Mouse (Mus musculus) hindbrain, postnatal 0 days (tissue): Measurements from ENCODE around the gene Tab1. TPM values are rescaled to one million over a fixed set of nuclear protein-coding genes. Genes with fewer than 3 reads are reported as not detected.

Source experiments
- ATAC-seq: fragments of 200-750 bp; cut with Nextera tagmentation; 2 replicates; pipeline ENCODE4 v1.8.0; 2017; ENCODE audit warnings: mild to moderate bottlenecking, moderate TSS enrichment, moderate library complexity
- DNase-seq: peaks from one replicate; pipeline ENCODE4 v3.0.0-alpha.2; 2015; ENCODE audit warnings: low spot score
- H3K27ac ChIP-seq: fragments of 300-500 bp; sonication (generic); 2 replicates; pipeline ENCODE4 v1.5.1; 2014; ENCODE audit warnings: mild to moderate bottlenecking
- H3K27me3 ChIP-seq: fragments of 300-500 bp; sonication (generic); 2 replicates; pipeline ENCODE4 v1.6.1; 2014; ENCODE audit warnings: low read length, mixed read lengths; ENCODE audit not compliant: insufficient read depth
- H3K36me3 ChIP-seq: fragments of 300-500 bp; sonication (generic); 2 replicates; pipeline ENCODE4 v1.6.1; 2014; ENCODE audit warnings: low read length, mixed read lengths; ENCODE audit not compliant: insufficient read depth
- H3K4me1 ChIP-seq: fragments of 300-500 bp; sonication (generic); 2 replicates; pipeline ENCODE4 v1.6.1; 2014; ENCODE audit warnings: antibody characterized with exemption, low read length, mixed read lengths; ENCODE audit not compliant: insufficient read depth
- H3K4me2 ChIP-seq: fragments of 300-500 bp; sonication (generic); 2 replicates; pipeline ENCODE4 v1.6.1; 2014; ENCODE audit warnings: low read depth, mild to moderate bottlenecking, low read length, moderate library complexity, mixed read lengths
- H3K4me3 ChIP-seq: fragments of 300-500 bp; sonication (generic); 2 replicates; pipeline ENCODE4 v1.5.1; 2014; ENCODE audit warnings: low read length
- H3K9ac ChIP-seq: fragments of 300-500 bp; sonication (generic); replicated peaks from 2 replicates; pipeline ENCODE4 v1.6.1; 2014; ENCODE audit warnings: mild to moderate bottlenecking, low read length, moderate library complexity, mixed read lengths
- H3K9me3 ChIP-seq: fragments of 300-500 bp; sonication (generic); 2 replicates; pipeline ENCODE4 v1.6.1; 2016; ENCODE audit warnings: low read length, mixed read lengths
- CTCF ChIP-seq: IDR thresholded peaks from 2 replicates; pipeline ENCODE4 v1.5.1; 2016; ENCODE audit warnings: antibody characterized with exemption, control low read depth, low read depth
- WGBS: fragments of 180-500 bp; shearing (Covaris S2); extraction: QIAGEN DNeasy Blood & Tissue Kit; methylation state at CpG from one replicate; pipeline ENCODE4 v1.1.7; 2014; 5-methylcytosine and 5-hydroxymethylcytosine counted together
- polyA plus RNA-seq: library from polyadenylated mRNA; unstranded; fragments of >200 nt; fragmentation: Nextera tagmentation; extraction: Ambion mirVana; gene quantifications from 2 replicates; pipeline ENCODE4 v1.2.1, GENCODE M21; 2015
- total RNA-seq: library from RNA; depleted of rRNA; stranded (reverse); fragments of >200 nt; gene quantifications from 2 replicates; pipeline ENCODE4 v1.2.3, GENCODE M21; 2014

Gene Tab1
- total and polyA plus RNA-seq, 2 experiments from 2014 or later, result 26.5 to 55.0 TPM

- Histone ChIP-seq H3K36me3 (peaks cover 31% of the 10 kb centered on the region), H3K27ac (peak overlapping the region; percentile 3; the same call in 1 of the 2 replicates), H3K9me3 (no peaks in the 10 kb centered on the region), H3K4me3 (no peak overlapping the region), H3K27me3 (no peaks in the 10 kb centered on the region), H3K4me1 (peaks cover 5% of the 10 kb centered on the region; the same call in 1 of the 2 replicates), H3K9ac (no peak overlapping the region), H3K4me2 (no peak overlapping the region)
- 70% methylated on average over 4 of the region's 4 CpGs for WGBS
- ATAC-seq (no peak), DNase-seq (no peak)
- TF ChIP-seq CTCF, result no peak
These were observed 30.8 kb downstream of the Tab1 start for GRCm38 (mm10) chr15:80163716-80164115.

DNA sequence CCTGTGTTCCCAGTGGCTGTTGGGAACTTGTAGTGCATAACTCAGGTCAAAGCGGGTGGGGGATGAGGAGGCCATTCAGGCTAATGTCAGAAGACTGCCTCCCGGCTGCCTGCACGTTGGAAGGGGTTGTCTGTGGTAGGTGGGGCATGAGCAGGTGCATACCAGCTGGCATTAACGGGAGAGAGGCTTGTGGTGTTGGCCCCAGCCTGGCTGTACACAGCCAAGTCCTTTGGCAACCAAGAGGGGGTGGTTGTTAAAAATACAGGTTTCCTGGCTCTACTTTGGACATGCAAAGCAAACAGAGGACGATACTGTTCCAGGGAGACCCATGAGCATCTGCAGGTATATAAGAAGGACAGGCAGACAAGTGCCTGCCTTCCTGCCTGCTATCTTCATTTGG is 32.5 kb downstream of the Tab1 start:
- H3K4me1 ChIP-seq, result peaks cover 5% of the 10 kb centered on the region; the same call in 1 of the 2 replicates
- no peak overlapping the region for H3K4me3 ChIP-seq
- no peak for TF ChIP-seq CTCF
- no peak overlapping the region for H3K4me2 ChIP-seq
- ATAC-seq (no peak), DNase-seq (no peak)
- no peaks in the 10 kb centered on the region for H3K27me3 ChIP-seq
- no peak overlapping the region for H3K27ac ChIP-seq
- 49% methylated on average over 5 of the region's 5 CpGs for WGBS
- no peaks in the 10 kb centered on the region for H3K9me3 ChIP-seq
- H3K36me3 ChIP-seq, result peaks cover 15% of the 10 kb centered on the region; the same call in 1 of the 2 replicates
- H3K9ac ChIP-seq, result no peak overlapping the region

- Histone ChIP-seq H3K4me2 (no peak overlapping the region), H3K9ac (no peak overlapping the region), H3K27ac (no peak overlapping the region), H3K4me3 (no peak overlapping the region), H3K9me3 (no peaks in the 10 kb centered on the region), H3K4me1 (0 out of 2 replicates have a peak, but pooled peaks cover 3% of the 10 kb centered on the region), H3K36me3 (no peaks in the 10 kb centered on the region), H3K27me3 (no peaks in the 10 kb centered on the region)
- ATAC-seq (no peak), DNase-seq (no peak)
- no peak for TF ChIP-seq CTCF
- 93% methylated on average over 1 of the region's 1 CpGs for WGBS
These were observed 36.6 kb downstream of the Tab1 start for GRCm38 (mm10) chr15:80169484-80169883.

DNA sequence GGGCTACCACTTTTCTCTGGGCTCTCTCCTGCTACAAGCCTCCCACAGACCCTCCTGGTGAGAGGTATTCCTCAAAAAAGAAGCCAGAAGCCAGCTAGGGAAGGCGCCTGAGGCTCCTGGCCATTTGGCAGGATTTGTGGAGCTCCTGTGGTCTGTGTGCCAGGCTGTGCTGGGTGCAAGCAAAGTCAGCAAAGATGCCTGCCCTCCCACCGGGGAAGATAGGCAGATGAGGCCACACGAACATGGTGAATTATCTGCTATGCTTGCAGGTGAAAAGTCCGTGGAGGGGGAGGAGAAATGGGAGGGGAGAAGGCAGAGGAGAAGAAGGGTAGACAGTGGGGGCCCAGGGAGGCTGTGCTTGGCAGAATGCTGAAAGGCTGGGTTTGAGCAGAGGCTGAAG is 37.4 kb downstream of the Tab1 start:
- H3K27ac ChIP-seq, result no peak overlapping the region
- H3K4me2 ChIP-seq, result no peak overlapping the region
- H3K27me3 ChIP-seq, result no peaks in the 10 kb centered on the region
- 39% methylated on average over 4 of the region's 4 CpGs for WGBS
- no peak for TF ChIP-seq CTCF
- H3K36me3 ChIP-seq, result no peaks in the 10 kb centered on the region
- H3K9ac ChIP-seq, result no peak overlapping the region
- no peak overlapping the region for H3K4me3 ChIP-seq
- H3K9me3 ChIP-seq, result no peaks in the 10 kb centered on the region
- ATAC-seq (no peak), DNase-seq (no peak)
- peaks cover 10% of the 10 kb centered on the region; the same call in 1 of the 2 replicates for H3K4me1 ChIP-seq

- ATAC-seq, result no peak
These were observed 38.4 kb downstream of the Tab1 start for GRCm38 (mm10) chr15:80171286-80171685.

GRCm38 (mm10) chr15:80171791-80172190 is 38.9 kb downstream of the Tab1 start:
- Histone ChIP-seq H3K27me3 (no peaks in the 10 kb centered on the region), H3K4me1 (peaks cover 19% of the 10 kb centered on the region), H3K27ac (no peak overlapping the region), H3K36me3 (no peaks in the 10 kb centered on the region), H3K4me3 (no peak overlapping the region), H3K9me3 (no peaks in the 10 kb centered on the region), H3K9ac (no peak overlapping the region), H3K4me2 (no peak overlapping the region)
- no peak for DNase-seq
- 25% methylated on average over 6 of the region's 6 CpGs for WGBS
- no peak for ATAC-seq
- TF ChIP-seq CTCF, result no peak

More at GRCm38 (mm10) chr15:80171286-80171685, 38.4 kb downstream of the Tab1 start:
- H3K4me3 ChIP-seq, result no peak overlapping the region
- no peak overlapping the region for H3K9ac ChIP-seq
- DNase-seq, result no peak
- no peak overlapping the region for H3K27ac ChIP-seq
- H3K4me2 ChIP-seq, result no peak overlapping the region
- 20% methylated on average over 8 of the region's 8 CpGs for WGBS
- no peaks in the 10 kb centered on the region for H3K27me3 ChIP-seq
- H3K4me1 ChIP-seq, result peaks cover 18% of the 10 kb centered on the region
- no peaks in the 10 kb centered on the region for H3K36me3 ChIP-seq
- TF ChIP-seq CTCF, result no peak
- H3K9me3 ChIP-seq, result no peaks in the 10 kb centered on the region

DNA sequence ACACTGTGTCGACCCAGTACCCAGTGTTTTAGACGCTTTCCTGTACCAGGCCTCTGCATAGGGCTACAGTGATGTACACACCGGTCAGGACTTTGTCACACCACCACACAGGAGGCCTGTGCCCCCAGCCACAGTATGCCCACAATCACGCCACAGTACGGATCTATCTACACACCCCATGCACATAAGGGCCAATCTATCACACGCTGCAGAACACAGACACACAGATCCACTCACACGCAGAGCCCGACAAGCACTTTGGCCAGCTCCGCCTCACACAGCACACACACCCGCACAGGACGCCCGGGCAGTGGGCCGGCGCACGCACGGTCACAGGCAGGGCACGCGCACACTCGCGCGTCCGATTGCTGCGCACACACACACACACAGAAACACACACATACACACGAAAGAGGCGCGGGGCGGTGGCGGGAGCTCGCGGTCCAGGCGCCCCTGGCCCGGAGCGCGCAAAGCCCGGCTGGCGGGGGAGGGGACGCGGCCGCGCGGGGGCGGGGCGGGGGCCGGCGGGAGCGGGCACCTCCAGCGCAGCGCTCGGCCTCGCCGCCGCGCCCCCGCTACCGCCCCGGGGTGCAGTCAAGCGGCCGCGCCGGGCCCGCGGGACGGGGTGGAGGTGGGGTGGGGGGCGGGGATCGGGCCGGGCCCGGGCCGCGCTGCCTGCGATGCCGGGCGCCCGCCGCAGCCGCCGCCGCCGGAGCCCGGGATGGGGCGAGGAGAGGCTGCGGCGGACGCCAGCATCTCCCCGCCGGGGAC is 40.3 kb downstream of the Tab1 start, which contains the start of gene Mgat3:
Gene Mgat3, plus strand, starts transcription at position 721 of the 771 bp plus-strand sequence.
- Histone ChIP-seq H3K27ac (peak within 1 kb of the TSS; percentile 86), H3K9me3 (no peaks in the 10 kb centered on the region), H3K4me1 (peaks cover 19% of the 10 kb centered on the region), H3K27me3 (no peaks in the 10 kb centered on the region), H3K36me3 (no peaks in the 10 kb centered on the region), H3K9ac (peak within 1 kb of the TSS; percentile 95), H3K4me2 (peak within 1 kb of the TSS; percentile 76), H3K4me3 (peak within 1 kb of the TSS; percentile 94)
- TF ChIP-seq CTCF, result no peak
- ATAC-seq (peak; percentile 87), DNase-seq (peak; percentile 80)
- 1% methylated on average over 42 of the region's 85 CpGs for WGBS
